Mouse (Mus musculus) layer of hippocampus, adult 9-10 months (tissue): ENCODE data around the gene Wnt7b.

Source experiments
- DNase-seq: peaks from one replicate; pipeline ENCODE4 v3.0.0; 2022; ENCODE audit warnings: low spot score

Gene Wnt7b

DNA sequence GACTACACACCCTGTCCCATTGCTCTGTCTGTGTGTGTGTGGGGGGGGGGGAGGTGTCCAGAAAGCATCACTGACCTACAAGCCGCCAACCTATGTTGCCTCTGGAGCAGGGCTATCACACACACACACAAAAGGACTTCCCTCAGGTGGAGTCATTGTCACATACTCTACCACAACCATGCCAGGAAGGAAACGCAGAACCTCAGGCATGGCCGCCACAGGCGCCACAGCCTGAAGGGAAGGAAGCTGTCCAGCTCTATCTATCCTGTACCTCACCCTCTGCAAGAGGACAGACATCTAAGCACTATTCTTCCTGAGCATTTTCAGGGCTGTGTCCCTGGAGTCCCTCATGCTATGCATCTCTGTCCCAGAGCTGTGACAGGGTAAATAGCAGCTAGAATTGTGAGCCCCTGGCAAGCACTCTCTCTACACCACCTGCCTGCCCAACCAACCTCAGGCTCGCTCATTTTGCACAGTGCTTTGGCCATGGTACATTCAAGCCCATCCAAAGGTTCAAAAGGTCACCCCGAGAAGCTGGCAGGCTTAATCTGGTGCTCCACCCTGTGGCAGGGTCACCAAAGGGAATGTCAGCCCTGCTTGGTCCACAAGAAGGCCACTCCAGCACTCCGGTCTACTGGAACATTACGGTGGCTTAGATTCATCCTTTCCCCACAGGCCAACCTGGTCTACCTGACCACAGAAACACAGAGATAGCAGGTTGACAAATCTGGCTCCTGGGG lies 12.1 kb downstream of the Wnt7b start:
- DNase-seq = no peak

DNA sequence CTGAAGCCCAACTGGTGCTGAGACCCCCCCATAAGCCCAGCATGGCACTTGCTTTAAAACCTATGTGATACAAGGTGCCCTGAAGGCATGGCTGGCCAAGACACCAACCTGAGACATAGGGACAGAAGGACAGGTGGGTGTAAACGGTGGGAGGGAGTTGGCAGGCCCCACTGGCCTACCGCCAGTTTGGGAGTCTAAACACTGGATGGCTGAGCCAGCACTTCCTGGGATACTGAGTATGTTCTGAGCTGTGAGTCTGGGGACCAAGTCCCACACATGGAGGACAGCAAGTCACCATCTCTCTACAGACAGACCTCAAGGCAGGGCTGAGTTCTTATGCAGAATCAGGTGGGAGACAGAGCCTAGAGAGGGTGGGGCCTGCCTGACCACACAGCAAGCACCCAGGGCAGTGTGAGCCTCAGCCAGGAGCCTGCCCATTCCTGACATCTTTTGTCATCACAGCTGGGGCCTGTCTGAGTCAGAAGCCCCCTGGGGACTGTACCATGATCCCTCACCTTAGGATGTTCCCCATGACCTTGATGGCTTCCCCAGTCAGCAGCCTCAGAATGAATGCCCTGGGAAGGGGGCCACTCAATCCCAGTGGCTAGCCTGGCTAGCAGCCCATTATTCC lies 13.0 kb downstream of the Wnt7b start:
- no peak for DNase-seq

DNA sequence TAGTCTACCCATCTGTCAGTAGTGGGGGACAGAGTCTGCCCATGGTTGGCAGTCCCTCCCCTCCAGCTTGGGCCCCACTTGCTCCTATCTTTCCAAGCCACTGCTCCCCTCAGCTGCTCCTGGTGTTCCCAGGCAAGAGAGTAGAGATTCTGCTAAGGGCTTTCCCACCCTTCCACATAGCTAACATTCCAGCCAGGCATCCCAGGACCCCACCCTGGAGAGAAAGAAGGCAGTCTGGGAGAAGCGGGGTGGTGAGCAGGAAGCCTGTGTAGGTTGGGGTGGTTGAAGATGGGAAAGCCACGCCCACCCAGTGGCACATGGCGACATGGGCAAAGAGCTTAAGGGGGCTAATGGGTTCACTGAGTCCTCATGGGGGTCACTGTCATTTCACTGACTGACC lies 13.9 kb downstream of the Wnt7b start:
- no peak for DNase-seq

DNA sequence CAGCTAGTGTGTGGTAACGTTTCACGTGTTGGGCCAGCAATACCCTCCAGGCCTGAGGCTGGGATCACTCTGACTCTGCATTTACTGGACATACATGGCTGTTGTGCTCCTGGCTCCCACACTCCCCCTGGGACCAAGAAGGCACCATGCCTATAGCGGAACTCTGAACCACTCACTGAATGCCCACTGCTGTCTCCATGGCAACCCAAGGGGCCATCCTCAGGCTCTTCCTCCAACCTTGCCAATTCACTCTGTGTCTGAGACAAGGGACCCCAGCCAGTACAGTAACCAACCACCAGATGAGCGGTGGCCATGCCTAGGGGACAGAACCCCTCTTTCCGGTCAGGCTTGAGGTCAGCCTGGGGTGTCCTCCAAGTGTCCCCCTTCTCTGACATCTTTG lies 17.3 kb downstream of the Wnt7b start:
- DNase-seq = no peak

DNA sequence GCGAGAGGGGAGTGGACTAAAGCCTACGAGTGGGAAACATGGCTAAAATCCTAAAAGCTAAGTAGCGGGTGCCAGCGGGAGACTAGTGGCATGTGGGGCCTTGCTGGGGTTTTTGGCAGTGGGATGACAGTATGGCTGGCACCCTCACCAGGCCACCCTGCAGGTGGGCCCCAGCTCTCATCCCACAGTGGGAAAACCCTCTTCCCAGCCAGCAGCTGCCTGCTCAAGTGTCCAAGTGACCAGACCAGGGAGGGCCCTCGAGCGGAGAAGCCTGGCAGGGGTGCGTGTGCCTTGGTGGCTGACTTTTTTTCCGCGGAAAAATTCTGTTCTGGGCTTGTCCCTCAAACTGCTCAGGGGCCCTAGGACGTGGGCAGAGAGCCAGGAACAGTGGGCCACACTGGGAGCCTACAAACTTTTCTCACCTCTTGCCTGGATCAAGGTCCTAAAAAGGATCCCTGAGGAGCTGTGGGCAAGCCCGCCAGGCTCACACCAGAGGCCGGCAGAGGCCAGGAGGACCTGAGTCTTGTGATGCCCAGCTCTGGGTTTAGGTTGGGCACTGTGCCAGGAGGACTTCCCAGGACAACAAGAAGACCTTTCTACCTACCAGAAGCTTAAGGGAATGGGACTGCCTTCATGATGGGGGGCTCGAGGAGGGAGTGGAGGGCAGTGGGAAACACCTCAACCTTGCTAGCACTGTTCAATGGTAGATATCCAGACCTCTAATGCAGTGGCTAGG lies 18.1 kb downstream of the Wnt7b start:
- no peak for DNase-seq

DNA sequence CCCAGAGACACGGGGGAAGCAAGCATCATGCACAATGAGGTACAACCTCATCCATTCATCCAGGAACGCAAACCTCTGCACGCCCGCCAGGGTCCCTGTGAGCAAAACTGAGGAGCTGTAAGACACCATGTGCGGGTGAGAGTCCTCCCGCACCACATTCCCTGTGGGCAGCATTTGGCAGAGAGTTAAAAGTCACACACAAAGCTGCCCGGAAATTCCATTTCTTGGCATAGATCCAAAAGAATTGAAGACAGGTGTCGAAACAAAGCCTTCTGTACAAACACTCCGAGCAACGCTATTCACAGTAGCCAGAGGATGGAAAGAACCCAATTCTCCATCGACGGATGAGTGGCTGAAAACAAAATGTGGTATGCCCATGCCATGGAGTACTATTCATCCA lies 20.3 kb downstream of the Wnt7b start:
- no peak for DNase-seq

DNA sequence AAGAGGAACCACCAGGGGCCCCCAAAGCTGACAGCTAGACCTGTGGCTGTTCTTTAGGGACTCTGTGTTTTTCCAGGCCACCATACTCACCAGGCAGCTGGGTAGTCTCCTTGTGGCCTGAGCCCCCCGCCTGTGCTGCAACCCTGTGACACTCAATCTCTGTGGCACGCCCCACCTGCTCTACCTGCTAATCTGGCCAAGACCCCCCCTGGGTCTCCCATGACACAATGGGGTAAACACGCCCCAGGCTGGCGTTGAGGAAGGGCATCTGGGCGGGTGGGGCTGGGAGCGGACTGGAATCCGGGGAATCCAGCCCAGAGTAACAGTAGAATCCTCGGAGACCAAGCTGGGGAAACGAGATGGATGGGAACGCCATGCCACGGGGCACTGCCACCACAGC lies 21.4 kb downstream of the Wnt7b start:
- DNase-seq = no peak

DNA sequence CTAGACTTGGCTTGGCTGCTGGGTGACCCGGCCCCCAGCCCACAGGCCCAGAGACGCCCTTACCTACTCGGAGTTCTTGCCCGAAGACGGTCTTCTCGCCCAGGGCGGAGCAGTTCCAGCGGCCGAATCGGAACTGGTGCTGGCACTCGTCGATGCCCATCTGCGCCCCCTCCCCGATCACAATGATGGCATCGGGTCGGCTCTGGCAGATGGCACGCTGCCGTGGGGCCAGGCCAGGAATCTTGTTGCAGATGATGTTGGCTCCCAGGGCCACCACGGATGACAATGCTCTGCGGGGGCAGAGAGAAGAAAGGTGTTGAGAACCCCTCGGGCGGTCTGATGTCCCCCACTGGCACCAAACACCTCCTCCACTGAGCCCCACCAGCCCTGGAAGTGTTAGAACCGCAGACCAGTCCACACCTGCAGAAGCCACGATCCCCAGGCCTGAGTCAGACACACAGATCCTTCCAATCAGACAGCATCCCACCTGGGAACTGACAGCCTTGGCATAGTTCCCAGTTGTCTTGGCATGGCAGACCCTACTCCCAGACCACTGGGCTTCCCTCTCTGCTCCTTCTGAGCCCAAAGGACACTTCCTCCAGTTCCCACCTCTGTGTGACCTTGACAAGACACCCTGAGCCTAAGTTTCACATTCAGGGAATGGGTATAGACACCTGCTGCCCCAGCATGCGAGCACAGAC lies 23.3 kb downstream of the Wnt7b start:
- no peak for DNase-seq

DNA sequence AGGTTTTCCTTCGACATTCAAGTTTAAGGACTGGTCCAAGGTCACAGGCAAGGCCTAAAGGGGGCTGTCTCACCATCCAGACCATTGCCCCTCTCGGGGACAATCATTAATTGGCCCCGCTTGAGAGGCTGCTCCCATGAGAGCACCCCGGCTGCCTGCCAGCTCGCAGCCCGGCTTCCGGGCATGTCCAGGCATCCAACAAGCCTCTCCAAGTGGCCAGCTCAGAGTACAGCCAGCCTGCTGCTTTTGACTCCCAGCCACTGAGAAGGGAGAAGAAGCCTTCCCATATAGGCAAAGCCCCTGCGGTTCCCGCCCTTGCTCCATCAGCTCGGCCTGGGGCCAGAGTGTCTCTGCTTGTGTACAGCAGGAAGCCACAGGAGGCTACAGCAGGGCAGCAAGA lies 26.5 kb downstream of the Wnt7b start:
- no peak for DNase-seq

DNA sequence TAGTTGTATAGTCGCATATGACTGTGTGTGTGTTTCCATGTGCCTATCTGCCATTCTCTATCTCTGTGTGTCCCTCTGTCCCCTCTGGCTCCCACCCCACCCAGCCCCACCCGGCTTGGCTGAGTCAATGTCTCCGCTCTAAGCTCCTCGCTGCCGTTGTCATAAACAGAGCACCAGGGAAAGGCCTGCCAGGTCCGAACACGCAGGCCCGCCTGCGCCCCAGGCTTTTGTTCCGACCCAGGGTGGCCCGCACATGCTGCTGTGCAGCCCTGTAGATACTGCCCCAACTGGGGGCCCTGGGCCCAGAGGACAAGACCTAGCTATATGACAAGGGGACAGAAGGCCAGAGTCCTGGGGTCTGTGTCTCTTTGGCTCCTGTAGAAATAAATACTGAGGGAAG lies 28.9 kb downstream of the Wnt7b start:
- no peak for DNase-seq

DNA sequence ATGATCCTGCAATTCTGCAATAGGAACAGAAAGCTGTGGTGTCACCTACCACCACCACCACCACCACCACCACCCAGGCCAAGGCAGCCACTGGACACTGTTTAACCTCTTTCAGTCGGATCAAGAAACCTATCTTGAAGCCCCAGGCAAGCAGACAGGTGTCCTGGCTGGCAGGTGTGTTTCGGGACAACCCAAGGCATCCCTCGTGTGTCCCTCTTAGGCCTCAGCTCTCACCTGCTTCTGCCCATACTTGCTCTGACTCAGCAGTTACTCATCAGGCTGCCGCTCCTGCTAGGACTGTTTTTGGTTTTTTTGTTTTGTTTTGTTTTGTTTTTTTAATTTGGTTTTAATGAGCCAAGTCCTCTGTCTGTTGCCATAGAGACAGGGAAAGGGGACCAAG lies 35.8 kb downstream of the Wnt7b start:
- no peak for DNase-seq

DNA sequence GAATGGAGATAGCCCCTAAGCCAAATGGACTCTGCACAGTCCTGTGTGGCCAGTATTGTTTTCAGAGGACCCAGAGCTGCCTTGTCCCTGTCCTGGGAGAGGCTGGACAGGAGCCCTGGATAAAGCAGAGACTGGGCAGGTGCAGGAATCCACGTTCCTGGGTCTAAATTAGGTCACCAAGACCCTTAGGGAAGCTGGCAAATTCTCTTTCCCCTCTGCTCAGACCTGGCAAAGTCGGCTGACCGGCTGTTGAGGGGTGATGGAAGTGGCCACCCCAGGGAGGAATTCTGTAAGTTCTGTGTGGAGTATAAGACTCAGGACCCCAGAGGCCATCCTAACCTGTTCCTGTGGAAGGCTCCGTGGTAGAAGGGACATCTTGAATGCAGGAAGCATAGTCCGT lies 36.9 kb downstream of the Wnt7b start:
- DNase-seq = no peak

DNA sequence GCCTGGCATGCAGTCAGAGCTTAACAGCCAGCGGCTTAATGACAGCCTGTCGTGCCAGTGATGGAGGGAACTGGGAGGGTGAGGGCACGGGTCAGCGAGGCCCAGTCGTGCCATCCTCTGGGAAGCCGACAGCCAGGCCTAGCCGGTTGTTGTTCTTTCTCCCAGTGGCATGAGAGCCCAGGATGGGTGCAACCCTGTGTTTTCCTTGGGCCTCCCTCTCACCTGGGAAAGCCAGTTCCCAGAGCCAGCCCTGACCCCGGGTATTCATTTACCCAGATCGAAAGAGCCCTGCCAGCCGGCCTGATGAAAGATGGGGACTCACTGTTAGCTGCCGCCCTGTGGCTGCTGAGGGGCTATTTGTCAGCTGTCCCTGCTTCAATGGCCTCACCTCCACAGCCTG lies 44.1 kb downstream of the Wnt7b start:
- no peak for DNase-seq

DNA sequence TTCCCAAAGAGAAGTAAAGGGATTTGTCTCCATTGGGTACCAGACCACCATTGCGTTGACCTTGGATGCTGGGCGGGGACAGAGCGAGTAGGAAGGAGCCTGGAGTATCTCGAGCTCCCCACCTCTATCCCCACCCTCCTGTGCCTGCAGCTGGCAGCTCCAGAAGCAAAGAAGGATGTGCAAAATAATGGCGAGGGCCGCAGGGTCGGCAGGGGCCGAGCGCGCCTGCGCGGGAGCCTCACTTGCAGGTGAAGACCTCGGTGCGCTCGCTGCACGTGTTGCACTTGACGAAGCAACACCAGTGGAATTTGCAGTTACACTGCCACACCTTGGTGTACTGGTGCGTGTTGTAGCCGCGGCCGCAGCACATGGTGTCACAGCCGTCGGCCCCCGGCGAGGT lies 45.1 kb downstream of the Wnt7b start:
- no peak for DNase-seq

DNA sequence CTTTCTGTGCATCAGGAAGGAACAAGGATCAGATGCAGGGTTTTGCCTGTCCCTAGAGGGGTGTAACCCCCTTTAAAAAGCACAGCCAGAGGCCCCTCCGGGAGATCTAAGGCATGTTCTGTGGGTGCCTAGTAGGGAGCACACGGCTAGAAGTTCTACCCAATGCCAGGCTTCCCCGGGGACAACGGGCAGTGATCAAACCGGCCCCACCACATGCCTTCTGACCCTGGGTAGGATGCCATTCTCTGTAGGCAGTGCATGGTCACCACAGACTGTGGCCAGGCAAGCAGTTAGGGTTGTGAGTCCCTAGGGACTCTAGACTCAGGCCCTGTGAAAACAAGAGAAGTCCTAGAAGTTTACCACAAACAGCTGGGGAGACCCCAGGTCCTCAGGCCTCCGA lies 47.6 kb downstream of the Wnt7b start:
- no peak for DNase-seq

DNA sequence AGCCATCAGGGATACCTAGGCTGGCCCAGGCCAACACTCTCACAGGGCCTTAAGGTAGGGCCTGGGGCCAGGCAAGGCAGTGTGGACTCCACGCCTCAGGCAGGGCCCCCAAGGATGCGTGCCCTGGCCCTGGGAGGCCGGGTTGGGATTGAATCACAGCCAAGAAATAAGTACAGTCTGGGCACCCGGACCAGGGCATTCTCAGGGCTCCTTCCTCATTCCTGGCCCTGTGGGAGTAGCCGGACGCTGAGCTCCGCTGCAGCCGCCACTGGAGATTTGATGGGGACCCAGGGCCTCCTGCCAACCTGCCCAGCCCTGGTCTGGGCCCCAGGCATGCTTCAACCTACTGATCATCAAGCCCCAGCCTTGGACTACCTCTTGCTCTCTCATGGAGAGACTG lies 48.1 kb downstream of the Wnt7b start:
- no peak for DNase-seq

DNA sequence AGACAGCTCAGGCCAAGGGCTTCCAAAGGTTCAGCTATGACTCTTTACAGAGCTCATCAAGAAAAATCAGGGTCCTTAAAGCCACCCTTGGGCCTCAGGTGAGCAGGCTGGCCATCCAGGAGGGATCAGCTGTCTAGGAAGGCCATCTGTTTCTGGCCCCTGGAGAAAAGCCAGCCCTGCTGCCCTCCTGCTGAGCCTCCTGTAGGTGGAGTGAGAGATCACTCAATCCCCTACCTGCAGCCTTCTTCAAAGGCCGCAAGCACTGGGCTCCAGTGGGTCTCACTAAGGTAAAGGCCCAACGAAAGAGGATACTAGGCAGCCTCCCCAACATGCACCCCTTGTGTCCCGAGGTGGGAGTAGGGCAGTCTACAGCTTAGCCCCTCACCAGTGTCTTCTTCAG lies 50.2 kb downstream of the Wnt7b start:
- no peak for DNase-seq

DNA sequence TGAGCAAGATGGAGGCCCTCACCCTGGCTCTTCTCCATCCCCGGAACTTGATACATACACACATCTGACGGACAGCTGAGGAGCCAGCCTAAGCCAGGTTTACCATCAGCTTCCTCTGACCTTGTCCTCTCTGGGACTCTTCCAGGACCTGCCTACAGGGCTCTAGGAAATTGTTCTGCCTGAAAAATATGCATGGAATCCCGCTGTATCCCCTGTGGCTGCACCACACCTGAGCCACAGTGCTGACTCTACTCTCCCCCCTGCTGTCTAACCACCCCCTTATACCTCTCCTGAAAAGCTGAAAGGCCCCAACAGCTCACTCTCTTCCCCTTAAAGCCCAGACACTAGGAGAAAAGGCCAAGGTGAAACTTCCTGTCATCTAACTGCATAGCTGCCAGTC lies 52.4 kb downstream of the Wnt7b start:
- no peak for DNase-seq

DNA sequence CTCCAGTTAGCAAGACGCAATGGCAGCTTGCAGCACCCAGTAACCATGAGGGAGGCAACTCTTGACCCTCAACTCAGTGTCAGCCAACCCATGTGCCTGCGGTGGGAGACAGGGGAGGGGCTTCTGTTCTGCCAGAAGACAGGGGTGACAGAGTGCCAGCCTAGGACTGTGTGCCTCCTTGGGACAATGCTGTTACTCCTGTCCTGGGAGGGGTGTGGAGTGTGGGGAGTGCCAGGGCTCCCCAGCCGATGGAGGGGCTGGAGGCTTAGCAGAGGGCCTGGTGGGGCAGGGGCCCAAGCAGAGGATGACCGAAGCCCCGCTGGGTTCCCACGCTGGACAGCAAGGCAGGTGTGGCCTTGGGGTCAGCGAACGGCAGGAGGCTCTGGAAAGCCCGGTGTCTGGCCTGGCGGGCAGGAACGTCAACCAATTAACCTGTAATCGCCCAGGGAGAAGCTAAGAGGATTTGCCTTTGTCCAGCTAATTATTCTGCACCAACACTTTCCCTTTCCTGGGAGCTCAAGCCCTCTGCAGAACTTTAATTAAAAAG lies 57.8 kb downstream of the Wnt7b start:
- no peak for DNase-seq

DNA sequence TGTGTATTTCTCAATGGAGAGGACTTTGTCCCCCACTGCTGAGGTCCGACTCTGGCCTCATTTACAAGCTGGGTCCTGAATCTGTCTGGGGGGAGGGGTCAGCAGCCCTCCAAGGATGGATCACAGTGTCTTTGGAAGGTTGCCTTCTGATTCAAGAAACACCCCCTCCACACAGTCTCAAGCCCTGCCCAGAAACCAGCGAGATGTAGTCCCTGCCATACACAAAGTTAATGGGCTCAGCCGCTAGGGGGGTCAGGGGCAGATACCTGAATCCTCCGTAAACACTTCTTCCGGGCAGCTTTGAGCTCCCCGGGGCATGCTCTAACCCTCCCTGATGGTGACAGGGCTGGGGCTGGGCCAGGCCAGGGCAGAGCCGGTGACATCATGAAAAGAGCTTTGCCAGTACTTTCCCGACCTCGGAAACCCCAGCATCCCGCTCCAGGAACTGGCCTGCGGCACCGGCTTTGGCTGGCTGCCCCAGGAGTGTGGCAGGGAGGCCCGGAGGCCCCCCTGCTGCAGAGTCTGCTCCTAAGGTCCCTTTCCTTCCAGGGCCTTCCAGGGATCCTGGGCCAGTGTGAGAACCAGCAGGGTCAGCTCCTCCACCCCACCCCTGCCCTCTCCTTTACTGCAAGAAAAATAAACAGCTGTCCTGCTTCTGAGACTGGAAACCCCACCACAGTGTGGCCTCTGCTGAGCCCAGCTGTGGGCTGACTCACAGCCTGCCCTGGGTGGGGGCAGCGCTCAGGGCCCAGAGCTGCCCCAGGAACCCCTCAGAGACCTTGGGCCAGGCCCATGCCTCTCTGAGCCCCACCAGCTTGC lies 58.9 kb downstream of the Wnt7b start:
- no peak for DNase-seq

DNA sequence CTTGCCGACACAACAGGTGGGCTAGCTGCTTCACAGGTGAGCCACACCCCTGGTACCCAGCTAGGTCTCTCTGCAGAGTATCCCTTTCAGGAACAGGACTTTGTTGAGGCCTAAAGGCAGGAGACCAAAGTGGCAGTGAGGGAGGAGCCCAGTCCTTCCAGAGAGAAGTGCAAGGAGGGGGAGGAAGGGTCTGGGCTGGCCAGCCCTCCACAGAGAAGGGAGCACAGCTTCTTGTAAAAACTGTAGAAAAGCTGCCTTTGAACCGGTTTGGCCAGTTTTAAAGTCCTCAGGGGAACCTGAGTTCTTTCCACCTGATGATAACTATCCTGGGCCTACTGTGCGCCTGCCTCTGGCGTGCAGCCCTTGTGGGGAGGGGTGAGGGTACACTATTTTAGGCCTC lies 62.8 kb downstream of the Wnt7b start:
- DNase-seq = no peak
